In the genomic region with DNA sequence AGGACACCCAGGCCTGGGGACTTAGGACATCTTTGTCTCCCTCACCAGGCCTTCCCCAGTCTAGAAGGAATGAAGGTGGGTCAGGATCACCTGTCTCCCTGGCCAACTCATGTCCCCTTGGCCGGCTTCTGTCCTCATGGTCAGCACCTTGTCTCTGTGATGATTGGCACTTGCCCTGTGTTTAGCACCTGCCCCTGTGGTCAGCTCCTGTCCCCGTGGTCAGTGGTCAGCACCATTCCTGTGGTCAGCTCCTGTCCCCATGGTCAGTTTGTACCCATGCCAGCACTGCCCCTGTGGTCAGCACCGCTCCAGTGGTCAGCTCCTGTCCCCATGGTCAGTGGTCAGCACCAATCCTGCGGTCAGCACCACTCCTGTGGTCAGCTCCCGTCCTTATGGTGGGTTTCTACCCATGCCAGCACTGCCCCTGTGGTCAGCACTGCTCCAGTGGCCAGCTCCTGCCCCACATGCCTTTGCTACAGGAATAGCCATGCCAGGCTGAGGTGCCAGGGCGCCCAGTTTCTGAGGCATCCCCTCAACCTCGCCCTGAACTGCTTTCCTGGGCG, we compare ENCODE assay signal across 10 mouse cellular contexts. TPM values are rescaled to one million over a fixed set of nuclear protein-coding genes. Genes with fewer than 3 reads are reported as not detected.
DNase-seq lines count a peak whose midpoint lies in the region; ATAC-seq and TF ChIP-seq lines count a peak whose summit lies in the region.
"Had no signal": no experiment of that assay in that cellular context is flagged by ENCODE, and none has a peak within 500 bp of the region (broad histone marks: within the 10 kb centered on the region; RNA-seq: fewer than 3 reads in every experiment).

No protein-coding gene starts in this region.

- H3K4me2 ChIP-seq in neural tube, embryonic 15.5 days, result no peak overlapping the region
- H3K4me2 ChIP-seq: limb, embryonic 15.5 days had no signal

- H3K36me3 ChIP-seq in neural tube, embryonic 15.5 days, result no peaks in the 10 kb centered on the region
- H3K36me3 ChIP-seq: limb, embryonic 15.5 days had no signal

- no peaks in the 10 kb centered on the region for H3K9me3 ChIP-seq in neural tube, embryonic 15.5 days (replicated peaks)
- H3K9me3 ChIP-seq: limb, embryonic 15.5 days had no signal

- intact Hi-C loops in gastrocnemius, adult 2 months (cut with DNase I), result no loop called here
- intact Hi-C loops in heart, postnatal 14 days (cut with DNase I), result no loop called here

- H3K27me3 ChIP-seq in neural tube, embryonic 15.5 days (replicated peaks), result no peaks in the 10 kb centered on the region
- H3K27me3 ChIP-seq: limb, embryonic 15.5 days had no signal

- peak; percentile 28 for DNase-seq in gastrocnemius, adult 2 months
- DNase-seq in gastrocnemius, adult 18-20 months (ENCODE audit: low spot score), result no peak
- DNase-seq in neural tube, embryonic 10.5 days (ENCODE audit: extremely low spot score, low spot score), result peak; percentile 76
- DNase-seq in heart, postnatal 14 days, result peak; percentile 15 to 49
- peak; percentile 15 for DNase-seq in lung, postnatal 36 days
- no peak for DNase-seq in thymus, adult 18-20 months
- DNase-seq in left cerebral cortex, adult 9 months (ENCODE audit: low spot score in 2 of 2), result no peak

- no peak for ATAC-seq in neural tube, embryonic 15.5 days (ENCODE audit: low FRiP score)

- H3K4me3 ChIP-seq in gastrocnemius, adult 2 months, result no peak overlapping the region
- H3K4me3 ChIP-seq in neural tube, embryonic 15.5 days (replicated peaks), result no peak overlapping the region
- H3K4me3 ChIP-seq: limb, embryonic 15.5 days had no signal

- no peak overlapping the region for H3K27ac ChIP-seq in gastrocnemius, adult 2 months
- H3K27ac ChIP-seq in neural tube, embryonic 15.5 days (replicated peaks), result no peak overlapping the region
- H3K27ac ChIP-seq: limb, embryonic 15.5 days had no signal

- TF ChIP-seq CTCF in gastrocnemius, adult 2 months (IDR thresholded peaks at IDR 0.05), result no peak

- no peak overlapping the region for H3K9ac ChIP-seq in neural tube, embryonic 15.5 days (replicated peaks)
- H3K9ac ChIP-seq: limb, embryonic 15.5 days had no signal

- 68% methylated on average over 8 of the region's 8 CpGs for WGBS in neural tube, embryonic 15.5 days

- peaks cover 3% of the 10 kb centered on the region; the same call in 1 of the 2 replicates for H3K4me1 ChIP-seq in neural tube, embryonic 15.5 days
- H3K4me1 ChIP-seq: limb, embryonic 15.5 days had no signal

RNA-seq across cellular contexts. Expression of a gene that starts 45.6 kb away (rescaled TPM):
- total RNA-seq in gastrocnemius, adult 2 months (2021), result under 1 TPM in 1 of 2 experiments, not detected in 1; 0.31 TPM
- not detected for total RNA-seq in gastrocnemius, adult 18-20 months (2021)
- 11.3 and 12.5 TPM in 2 replicates for polyA plus RNA-seq in neural tube, embryonic 15.5 days (2015; fragmentation: Nextera tagmentation; extraction: Ambion mirVana)
- total RNA-seq in heart, postnatal 14 days (2021), result not detected
- total RNA-seq: common myeloid progenitor, adult 5-6 weeks had no signal

Comparison
In these comparisons a context has a peak if more than half of its experiments do, and no peak if none do; other contexts are left out.
1. DNase-seq: peak in gastrocnemius, adult 2 months (single experiment), neural tube, embryonic 10.5 days (single experiment), heart, postnatal 14 days (2 of 2) and lung, postnatal 36 days (single experiment); none in gastrocnemius, adult 18-20 months (single experiment), thymus, adult 18-20 months (0 of 2) and left cerebral cortex, adult 9 months (0 of 2).